Mouse (Mus musculus) urinary bladder, adult 18-20 months (tissue): ENCODE data around the gene Trhr2.
"Not testable (repeated sequence)": the region's sequence is repeated elsewhere in the genome, so short reads cannot be mapped to it uniquely, and the experiment has no call there.

ENCODE experiments used
- DNase-seq, 2 experiments: peaks; one replicate each; pipeline ENCODE4 v3.0.0; 2022; ENCODE audit warnings: low spot score in 2 of 2, mixed read lengths in 2 of 2

Trhr2 gene

DNA sequence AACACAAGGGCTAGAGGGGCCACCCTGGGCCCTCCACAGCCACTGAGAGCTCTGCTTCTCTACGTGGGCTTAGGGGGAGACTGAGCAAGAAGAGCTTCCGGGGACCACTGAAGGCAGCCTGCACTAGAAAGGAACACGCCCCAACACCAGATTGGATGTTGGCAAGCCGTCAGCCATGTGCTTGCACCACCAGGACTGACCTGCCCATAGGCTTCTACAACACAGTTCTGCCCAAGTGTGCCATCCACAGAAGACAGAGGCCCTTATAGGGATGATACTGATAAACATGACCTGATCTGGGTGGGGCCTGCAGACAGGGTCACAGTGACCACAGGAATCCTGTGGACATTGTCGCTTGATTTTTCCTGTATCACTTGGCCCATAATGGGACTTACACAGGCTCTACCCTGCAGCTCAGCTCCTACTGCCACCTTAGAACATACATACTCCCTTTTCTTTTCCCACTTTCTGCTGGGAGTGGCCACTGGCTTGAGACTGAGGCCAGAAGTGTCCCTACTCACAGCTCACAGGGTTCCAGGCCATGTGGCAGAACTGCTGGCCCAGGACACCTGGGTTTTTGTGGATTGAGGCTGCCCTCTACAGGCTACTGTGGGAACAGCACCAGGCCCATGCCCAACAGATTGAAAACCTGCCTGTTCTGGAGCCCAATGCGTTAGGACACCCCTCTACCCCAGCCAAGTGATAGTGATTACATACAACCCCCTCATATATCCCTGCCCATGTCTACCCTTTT is 27.6 kb downstream of the Trhr2 start:
- DNase-seq, result peak; percentile 74 to 84

DNA sequence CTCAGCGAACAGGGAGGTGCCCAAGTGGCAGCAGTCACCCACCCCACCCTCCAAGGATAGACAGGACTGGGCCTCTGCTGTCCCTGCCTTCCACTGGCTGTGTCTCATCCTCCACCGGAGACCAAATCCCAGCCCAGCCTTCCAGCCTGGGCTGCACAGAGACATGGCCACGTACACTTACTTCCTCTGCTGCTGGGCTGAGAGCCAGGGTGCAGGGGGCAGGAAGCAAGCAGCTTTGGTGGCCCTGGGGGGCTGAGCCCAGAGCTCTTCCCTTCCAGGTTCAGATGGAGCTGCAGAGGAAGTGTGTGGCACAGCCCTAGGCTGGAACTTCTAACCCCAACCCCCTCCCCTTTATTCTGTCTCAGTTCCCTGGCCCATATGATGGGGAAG is 29.4 kb downstream of the Trhr2 start:
- no peak for DNase-seq

DNA sequence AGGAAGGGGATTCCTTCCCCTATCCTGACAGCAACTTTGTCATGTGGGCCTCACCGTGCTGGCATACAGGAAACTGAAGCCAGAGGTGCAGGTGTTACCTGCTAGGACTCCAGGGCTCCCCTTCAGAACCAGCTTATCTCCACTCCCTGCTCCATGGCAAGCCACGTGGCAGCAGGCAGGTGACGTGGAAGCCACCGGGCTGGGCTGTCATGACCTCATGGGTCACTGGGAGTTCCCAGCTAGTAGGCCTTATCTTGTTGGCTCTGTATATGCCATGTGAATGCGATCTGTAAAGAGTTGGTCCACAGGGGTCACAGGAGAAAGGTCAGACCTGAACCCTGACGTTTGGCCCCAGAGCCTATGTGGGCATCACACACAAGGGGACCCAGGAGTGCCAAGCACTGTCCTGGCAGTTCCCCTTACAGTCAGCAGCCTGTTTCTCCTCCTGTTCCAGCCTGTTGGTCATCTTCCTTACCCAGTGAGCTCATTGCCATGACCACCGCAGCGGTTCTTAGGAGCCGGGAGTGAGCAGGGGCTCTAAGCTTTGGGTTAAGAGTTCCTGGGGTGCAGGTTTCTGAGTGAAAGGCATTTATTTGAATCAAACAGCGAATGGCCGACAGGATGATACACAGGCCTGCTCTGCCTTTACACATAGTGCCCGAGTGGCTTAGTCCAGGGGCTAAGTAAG is 30.0 kb downstream of the Trhr2 start:
- DNase-seq, result no peak

DNA sequence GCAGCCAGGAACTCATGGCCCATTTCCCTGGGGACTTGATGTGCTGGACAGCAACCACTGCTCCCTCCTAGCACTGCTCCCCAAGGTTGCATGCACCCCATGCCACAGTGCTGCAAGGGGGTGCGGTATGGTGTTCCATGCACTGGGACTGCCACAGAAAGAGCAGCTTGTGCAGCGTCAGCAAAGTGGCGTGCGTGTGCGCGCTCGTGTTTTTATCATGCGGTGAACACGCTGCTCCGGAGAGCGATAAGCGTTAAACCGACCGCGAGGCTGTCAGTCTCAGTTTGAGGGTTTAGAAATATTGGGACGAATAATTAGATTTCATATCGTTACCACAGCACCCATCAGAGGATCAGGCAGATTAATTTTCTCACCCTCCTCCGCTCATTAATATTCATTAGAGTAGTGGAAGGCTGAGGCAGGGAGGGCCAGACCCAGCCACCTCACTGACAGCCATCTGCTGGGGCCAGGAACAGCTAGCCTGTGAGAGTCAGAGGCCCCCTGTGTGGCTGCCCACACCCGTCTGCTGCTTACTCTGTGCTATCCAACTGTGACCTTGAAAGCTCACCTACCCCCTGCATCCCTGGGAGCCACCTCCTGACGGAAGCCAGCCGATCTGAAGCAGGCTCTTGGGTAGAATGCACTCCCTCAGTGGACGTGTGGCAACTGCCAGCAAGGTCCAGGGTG is 30.9 kb downstream of the Trhr2 start:
- no peak for DNase-seq

DNA sequence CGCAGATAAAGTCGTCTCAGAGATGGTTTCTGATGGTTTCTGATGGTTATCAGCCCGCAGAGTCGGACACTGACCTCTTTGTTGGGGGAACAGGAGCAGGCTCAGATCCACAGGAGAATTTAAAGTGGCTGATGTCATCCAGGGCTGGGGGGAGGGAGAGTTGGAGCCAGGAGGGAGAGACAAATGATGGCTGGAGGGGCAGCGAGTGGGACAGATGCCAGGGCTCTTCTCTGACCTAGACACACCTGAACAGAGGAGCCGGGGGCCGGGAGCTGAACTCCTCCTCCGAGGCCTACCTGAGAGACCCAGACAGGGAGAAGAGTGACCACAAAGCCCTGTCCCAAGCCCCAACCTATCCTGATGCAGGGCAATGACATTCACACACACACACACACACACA is 31.5 kb downstream of the Trhr2 start:
- DNase-seq, result no peak

DNA sequence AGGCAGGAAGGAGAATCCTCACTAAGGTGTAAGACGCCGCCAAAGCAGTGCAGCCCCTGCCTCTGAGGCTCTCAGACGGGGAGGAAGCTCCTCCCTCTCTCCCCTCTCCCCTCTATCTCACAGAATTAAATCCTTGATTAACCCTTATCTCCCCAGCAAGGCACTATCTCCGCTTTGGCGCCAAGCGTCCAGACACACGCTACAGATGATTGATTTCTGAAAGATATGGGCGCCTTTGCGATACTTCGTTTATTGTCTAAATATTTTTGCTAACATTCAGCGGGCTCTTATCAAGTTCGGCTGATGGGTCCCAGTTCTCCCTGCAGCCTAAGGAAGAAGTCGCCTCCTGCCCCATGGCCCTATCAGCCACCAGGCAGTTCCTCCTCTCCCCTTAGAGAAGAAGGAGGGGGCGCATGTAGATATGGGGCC is 34.4 kb downstream of the Trhr2 start:
- DNase-seq, result no peak

DNA sequence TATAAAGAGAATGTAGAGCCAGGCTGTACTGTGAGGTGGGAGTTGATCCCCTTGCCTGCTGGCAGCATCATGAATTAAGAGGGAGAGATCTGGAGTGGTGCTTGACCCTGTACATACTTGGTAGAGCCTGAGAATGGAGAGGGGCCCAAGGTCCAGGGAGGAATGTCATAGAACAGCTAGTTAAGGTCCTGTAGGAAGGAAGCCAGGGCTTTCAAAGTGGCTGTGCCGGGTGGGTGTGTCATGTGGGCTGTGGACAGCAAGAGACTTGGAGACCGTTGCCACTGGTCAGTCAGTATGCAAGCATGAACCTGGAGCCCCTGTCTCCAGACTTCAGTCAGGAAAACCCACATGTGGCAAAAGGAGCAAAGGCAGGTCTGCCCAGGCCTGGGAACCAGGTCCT is 35.4 kb downstream of the Trhr2 start:
- DNase-seq, result no peak

DNA sequence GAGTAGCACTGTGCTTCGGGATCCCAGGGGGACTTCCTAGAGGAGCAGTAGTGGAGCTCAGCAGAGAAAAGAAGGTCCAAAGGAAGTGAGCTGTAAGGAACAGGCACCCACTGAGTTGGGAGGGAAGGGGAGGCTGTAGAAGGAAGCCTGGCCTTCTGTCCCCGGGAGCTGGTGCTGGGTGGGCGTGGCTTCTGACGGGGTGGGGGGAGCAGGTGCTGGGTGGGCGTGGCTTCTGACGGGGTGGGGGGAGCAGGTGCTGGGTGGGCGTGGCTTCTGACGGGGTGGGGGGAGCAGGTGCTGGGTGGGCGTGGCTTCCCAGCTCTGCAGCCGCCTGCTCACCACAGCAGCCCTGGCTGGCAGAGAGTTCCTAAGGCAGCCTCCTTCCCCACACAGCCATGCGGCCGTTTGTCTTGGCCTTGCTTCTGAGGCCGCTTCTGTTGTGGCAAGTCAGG is 36.6 kb downstream of the Trhr2 start:
- DNase-seq, result not testable (repeated sequence)

DNA sequence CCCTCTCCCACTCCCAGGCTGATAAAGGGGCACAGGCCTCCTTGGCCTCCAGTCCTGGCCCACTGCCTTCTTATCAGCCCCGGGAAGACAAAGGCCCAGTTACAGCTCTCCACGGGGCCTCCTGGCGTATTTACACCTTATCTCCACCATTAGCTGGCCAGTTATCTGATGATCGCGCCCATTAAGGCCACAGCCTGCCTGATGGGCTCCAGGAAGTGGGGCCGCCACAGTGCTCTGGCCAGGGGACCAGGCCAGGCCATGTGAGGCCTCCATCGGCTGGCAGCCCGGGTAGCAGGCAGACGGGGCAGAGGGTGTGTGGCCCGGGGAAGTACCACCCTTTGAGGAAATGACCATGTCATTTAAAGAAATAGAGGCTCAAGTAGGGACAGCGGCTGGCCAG is 37.8 kb downstream of the Trhr2 start:
- DNase-seq, result peak in 1 of 2 experiments; percentile 45

DNA sequence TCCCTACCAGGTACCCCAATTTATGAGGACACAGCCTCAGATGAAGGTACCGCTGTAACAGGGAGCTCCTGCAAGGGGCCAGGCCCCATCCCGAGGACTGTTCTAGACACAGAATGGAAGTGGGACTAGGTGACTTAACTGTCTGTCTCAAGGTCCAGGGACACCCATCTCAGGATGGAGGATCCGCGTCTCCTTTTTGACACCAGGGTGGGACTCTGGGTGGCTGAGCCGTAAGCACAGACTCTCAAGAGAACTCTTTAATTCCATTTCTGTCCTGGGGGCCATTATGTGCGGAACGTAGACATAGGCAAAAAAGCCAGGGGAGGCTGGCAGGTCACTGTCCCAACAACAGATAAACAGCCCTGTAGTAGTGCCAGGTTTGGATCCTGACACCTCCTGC is 38.4 kb downstream of the Trhr2 start:
- DNase-seq, result no peak

DNA sequence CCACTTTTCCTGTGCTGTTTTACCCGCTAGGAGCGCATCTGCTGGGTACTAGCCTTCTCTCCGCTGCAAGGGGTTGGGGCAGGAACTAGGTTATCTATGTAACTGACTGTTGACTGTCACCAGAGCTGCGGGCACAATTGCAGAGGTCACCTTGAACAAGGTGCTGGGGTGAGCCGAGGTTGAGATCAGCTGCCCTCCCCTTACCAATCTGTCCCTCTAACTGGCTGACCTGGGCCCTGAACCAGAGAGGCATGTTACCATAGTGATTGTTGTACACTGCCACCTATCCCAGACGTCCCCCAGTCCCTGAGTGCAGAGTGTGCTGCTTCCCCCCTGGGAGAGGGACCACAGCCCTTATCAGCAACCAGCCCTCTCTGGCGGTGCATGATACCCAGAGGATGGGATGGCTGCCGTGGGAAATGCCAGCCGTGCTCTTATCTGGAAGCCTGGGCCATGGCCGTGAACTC is 39.1 kb downstream of the Trhr2 start:
- no peak for DNase-seq

DNA sequence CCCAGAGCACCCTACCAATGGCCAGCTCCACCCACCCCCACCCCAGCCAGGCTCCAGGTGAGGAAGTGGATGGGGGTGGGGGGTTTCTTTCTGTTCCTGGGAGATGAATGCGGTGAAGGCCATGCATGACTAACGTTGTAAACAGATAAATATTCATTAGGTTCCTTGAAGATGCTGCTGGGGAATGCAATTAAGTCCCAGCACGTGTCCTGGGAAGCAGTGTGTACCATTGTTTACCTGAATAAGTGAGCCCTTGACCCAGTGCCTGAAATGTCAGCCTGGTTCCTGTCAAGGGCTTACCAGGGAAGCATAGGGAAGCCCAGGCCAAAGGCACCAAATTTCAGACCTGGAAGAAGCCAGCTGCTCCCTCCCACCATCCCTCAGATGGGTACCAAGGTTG is 40.0 kb downstream of the Trhr2 start:
- DNase-seq, result no peak

DNA sequence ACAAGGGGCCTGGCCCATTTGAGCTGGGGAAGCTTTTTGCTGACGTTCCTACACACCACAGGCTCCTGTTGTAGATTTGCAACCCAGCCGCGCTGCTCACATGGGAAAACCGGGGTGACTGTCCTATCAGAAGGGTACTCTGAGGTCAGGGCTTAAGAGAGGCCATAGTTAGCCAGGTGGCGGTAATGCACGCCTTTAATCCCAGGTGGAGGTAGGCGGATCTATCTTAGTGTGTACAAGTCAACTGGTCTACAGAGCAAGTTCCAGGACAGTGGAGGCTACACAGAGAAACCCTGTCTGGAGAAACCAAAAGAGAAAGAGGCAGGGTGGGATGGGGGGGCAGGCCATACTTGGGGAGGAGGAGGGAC is 40.9 kb downstream of the Trhr2 start:
- DNase-seq, result no peak

DNA sequence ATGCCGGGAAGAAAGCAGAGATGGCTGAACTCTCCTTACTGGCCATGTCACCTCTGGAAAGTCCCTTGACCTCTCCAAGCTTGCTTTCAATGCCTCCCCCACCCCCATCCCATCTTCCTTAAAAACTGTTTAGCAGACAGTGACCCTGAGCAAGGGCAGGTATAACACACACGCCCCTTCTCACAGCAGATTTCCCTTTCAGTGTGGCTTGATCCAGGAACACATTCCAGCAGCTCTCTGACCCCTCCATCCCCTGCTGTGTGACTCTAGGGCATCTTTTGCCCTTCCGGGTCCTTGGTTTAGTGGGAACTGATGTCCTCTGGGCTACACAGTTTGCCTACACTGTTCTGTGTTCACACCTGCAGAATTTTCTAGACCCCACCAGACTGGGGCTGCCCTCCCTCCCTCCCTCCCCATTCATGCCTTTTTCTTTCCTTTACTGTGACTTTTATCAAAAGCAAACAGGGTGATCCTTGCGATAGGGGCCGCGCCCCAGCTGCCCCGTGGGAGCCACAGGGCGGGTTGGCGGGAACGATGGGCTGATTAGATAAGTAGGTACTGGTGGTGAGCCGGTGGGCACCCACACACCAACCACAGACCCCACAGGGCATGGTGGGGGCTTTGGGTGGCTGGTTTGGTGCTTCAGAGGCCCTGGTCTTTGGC is 41.4 kb downstream of the Trhr2 start:
- no peak for DNase-seq

DNA sequence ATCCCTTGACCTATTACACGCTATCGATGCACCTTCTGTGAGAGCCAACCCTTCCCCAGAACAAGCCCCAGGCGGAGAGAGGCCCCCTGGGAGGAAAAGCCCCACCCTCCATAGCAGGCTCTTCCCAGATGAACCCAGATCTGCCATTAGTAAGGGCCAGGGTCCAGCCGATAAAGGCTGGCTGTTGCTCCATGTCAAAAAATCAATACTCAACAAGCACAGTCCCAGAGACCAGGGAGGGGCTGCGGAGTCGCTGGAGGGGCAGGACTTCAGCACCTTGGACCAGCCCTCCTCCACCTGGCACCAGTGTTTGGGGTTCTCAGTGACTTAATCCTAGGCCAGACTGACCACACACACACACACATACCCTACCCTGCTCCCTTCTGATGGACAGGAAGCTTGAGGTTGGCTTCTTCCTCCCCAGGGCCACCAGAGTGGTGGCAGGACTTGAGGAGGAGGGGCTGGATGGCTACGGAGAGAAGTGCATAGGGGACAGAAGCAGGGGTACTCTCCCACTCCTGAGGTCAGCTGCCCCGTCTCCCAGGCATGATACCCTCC is 42.5 kb downstream of the Trhr2 start:
- DNase-seq, result no peak

DNA sequence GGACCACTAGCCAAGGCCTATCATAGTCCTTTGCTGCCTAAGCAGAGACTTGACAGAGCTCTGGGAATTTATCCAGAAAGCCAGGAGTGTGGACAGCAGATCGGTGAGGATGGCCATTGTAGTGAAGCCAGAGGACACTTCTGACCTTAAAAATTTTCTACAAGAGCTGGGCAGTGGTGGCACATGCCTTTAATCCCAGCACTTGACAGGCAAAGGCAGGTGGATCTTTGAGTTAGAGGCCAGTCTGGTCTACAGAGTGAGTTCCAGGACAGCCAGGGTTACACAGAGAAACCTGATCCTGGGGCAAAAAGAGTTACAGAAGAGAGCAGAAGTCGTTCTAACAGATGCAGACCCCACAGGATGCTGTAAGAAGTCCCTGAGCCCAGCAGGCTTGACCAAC is 44.1 kb downstream of the Trhr2 start:
- no peak for DNase-seq

DNA sequence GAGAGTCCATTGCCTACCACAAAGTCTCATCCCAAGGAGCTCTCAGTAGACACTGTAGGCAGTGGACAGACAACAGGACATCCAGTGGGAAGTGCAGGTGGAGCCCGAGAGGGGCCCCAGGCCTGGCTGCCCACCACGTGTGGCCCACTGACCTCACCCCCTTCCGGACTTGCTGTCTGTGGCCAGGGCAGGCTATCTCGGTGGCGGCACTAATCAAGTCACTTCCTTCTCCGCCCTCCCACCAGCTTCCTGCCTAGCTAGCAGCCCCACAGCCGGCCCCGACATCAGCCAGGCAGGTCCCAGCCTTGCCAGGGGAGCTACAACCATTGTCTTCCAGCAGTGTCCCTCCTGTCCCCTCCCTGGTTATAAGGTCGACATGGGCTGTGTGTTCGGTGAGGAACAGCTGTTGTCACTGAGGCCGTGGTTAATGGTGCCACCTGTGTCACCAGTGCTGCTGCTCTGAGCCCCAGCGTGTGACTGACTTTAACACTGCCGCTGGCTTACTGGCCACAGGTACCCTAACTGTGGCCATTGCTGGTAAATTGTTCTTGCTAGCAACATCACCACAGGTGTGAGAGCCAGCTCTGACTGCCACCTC is 45.5 kb downstream of the Trhr2 start:
- DNase-seq, result no peak

DNA sequence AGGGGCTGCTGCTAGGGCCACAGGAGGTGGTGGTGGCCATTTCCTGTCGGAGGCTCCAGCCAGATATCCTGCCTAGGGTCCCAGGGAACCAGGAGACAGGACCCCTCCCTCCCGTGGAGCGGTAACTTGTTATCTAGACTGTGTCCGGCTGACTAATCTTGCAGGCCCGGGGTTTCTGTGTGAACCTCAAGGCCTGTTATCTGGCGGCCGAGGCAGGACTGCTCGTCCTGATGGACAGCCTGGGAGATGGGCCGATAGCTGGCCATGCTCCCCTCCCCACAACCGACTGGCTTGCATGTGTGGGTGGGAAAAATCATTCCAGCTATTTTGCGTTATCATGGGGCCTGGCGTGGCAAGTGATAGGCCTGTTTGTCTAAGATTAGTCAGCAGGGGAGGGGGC is 47.2 kb downstream of the Trhr2 start:
- no peak for DNase-seq

DNA sequence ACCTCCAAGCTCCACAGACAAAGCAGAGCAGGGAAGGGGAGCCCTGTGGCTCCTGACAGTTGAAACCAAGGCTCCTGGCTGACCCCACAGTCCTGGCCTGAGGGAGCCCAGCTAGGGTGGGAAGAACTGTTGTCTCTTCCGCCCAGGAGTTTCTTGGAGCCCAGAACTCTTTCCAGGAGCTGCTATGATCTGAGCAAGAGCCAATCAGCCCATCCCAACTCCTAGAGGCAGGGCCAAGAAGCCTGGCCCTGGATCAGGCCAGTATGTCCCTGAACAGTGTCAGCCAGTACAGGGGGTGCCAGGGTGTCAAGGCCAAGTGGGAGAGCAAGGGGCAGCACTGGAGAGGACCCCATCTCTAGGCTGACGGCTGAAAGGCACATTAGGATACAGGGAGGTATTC is 48.0 kb downstream of the Trhr2 start:
- peak in 1 of 2 experiments; percentile 39 for DNase-seq

DNA sequence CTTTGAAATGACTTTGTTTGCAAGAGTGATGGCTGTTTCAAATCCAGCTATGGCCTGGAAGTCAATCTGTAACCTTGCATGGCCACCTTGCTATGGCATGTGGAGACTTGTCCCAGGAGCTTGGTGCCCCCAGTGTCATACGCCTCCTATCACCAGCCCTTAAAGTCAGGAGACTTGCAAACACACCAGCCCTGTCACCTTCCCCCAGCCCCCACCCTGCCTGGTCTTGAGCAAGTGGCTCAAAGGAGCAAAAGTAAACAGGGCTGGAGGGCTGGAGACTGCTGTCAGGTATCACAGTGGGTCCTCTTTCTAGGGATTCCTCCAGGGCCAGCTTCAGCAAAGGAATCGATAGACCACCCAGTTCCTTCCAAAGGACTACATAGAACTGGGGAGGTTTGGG is 49.4 kb downstream of the Trhr2 start:
- no peak for DNase-seq

DNA sequence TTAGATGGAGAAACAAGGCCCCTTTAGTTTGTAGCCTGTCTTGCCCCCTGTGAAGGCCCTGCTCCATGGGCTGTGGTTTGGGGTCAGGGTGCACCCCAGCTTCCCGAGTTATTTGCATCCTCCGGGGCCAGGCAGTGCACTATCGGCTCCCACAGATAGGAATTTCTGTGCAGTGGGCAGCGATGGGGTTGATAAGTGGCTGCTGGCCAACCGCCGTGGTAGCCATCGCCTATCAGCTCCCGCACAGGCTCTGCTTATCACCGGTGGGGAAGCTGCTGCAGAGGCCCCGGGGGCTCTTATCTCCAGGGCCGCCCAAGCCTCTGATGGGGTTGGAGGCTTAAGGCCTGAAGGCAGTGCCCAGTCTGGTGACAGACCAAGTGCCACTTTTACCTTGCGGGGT is 51.3 kb downstream of the Trhr2 start:
- DNase-seq, result no peak

DNA sequence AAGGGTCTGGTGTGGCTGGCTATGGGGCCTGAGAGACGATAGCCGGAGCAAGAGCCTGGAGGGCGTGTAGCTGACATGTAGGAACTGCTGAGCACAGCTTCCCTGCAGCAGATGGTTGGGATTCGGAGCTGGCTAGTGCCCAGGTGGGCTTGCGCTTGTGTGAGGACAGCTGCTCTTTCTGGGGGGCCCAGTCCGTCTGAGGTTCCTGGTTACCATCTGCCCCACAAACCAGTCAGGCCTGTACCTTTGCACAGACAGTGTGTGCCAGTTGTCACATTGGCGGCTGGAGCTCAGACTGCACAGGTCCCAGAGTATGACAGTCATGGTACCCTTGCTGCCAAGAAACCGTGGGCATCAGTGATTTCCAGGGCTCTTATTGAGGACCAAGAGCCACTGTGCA is 52.7 kb downstream of the Trhr2 start:
- DNase-seq, result no peak
